Comparison of ENCODE assay signal across 1 mouse cellular context in the genomic region with DNA sequence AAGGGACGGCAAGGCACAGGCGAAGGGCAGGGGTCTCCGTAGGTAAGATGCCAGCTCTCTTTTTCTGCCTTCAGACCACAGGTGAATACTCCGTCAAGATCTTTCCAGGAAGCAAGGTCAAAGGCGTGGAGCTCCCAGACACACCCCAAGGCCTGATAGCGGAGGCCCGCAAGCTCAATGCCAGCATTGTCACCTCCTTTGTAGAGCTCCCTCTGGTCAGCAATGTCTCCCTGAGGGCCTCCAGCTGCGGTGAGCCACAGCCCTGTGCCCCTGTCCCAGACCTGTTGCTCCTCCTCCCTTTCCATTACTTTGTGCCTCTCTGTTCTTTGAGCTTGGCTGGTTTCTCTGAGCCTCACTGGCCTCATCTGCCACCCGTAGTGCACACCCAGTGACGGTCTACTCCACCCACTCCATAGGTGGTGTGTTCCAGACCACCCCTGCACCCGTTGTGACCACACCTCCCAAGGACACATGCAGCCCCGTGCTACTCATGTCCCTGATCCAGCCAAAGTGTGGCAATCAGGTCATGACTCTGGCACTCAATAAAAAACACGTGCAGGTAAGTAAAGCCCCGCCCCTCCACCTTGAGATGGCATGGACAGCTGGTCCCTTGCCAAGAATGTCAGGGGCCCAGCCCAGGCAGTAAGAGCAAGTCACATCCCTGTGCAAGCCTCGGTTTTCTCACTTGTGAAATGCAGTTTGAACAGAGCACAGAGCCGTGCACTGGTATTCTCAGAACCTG.
TF ChIP-seq lines count a peak whose summit lies in the region.

No protein-coding gene starts in this region.

TF ChIP-seq in CH12.LX, 34 proteins besides CTCF, POLR2A, EP300 and RAD21:
- TF ChIP-seq JUND (conservative IDR thresholded peaks at IDR 0.05; ENCODE audit: low read depth, low read length) (no peak), GABPA (IDR thresholded peaks at IDR 0.05; ENCODE audit: insufficient replicate concordance, low read depth, low read length) (no peak), CHD1 (IDR thresholded peaks at IDR 0.05; ENCODE audit: low read depth, low read length) (no peak), NELFE (IDR thresholded peaks at IDR 0.05; ENCODE audit: low read depth, low read length) (no peak), E2F4 (IDR thresholded peaks at IDR 0.05; ENCODE audit: insufficient replicate concordance, low read depth, low read length) (no peak), ETS1 (conservative IDR thresholded peaks at IDR 0.05; ENCODE audit: low read depth, low read length) (no peak), POLR2AphosphoS2 (IDR thresholded peaks at IDR 0.05; ENCODE audit: low read depth, low read length) (no peak), SMC3 (IDR thresholded peaks at IDR 0.05; ENCODE audit: low read depth, low read length) (no peak), ELF1 (IDR thresholded peaks at IDR 0.05; ENCODE audit: low read depth, low read length) (no peak), CHD2 (IDR thresholded peaks at IDR 0.05; ENCODE audit: low read length) (no peak), UBTF (IDR thresholded peaks at IDR 0.05; ENCODE audit: low read depth, low read length) (no peak), BHLHE40 (IDR thresholded peaks at IDR 0.05; ENCODE audit: low read depth, low read length) (no peak), USF1 (IDR thresholded peaks at IDR 0.05; ENCODE audit: low read depth, low read length) (no peak), MAFK (IDR thresholded peaks at IDR 0.05; ENCODE audit: insufficient replicate concordance, low read length) (no peak), ZKSCAN1 (IDR thresholded peaks at IDR 0.05; ENCODE audit: borderline replicate concordance, low read depth, low read length) (no peak), MAZ (IDR thresholded peaks at IDR 0.05; ENCODE audit: low read depth, low read length) (no peak), SIN3A (IDR thresholded peaks at IDR 0.05; ENCODE audit: low read length) (no peak), USF2 (conservative IDR thresholded peaks at IDR 0.05; ENCODE audit: low read depth, low read length) (no peak), JUN (IDR thresholded peaks at IDR 0.05; ENCODE audit: insufficient read depth, low read depth, low read length) (no peak), NRF1 (IDR thresholded peaks at IDR 0.05; ENCODE audit: low read depth, low read length) (no peak)
